Comparison of ENCODE assay signal across 9 mouse cellular contexts in the genomic region with DNA sequence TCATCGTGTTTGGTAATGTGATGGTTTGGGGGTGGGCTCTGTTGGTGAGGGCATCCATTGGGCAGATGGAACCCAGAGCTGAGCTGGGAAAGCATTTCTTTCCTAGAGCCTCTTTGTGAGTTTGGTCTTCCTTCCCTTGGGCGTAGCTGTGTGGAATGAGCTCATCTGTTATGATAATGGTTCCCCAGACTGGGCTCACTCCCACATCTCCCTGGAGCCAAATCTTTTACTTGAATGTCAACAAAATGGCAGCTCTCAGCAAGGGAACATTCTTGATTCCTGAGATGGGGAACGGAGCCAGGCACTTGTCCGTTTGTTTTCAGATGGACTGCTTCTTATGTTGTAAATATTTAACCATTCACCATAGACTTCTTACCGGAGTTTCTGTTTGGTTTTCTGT.
DNase-seq lines count a peak whose midpoint lies in the region; ATAC-seq and TF ChIP-seq lines count a peak whose summit lies in the region.
"Had no signal": no experiment of that assay in that cellular context is flagged by ENCODE, and none has a peak within 500 bp of the region (broad histone marks: within the 10 kb centered on the region; RNA-seq: fewer than 3 reads in every experiment).

No protein-coding gene starts in this region.

- no peaks in the 10 kb centered on the region for H3K27me3 ChIP-seq in midbrain, postnatal 0 days (ENCODE audit: insufficient read depth, low read length)
- H3K27me3 ChIP-seq in midbrain, embryonic 11.5 days (ENCODE audit: control insufficient read depth, insufficient read depth, low read length): no peaks in the 10 kb centered on the region
- H3K27me3 ChIP-seq in heart, embryonic 10.5 days (ENCODE audit: insufficient read depth, poor library complexity, severe bottlenecking): no peaks in the 10 kb centered on the region
- no peaks in the 10 kb centered on the region for H3K27me3 ChIP-seq in stomach, embryonic 14.5 days (ENCODE audit: control insufficient read depth, insufficient read depth, low read length)
- H3K27me3 ChIP-seq: neural tube, embryonic 13.5 days had no signal

- no peak for TF ChIP-seq CTCF in midbrain, postnatal 0 days (IDR thresholded peaks at IDR 0.05)

- ATAC-seq in midbrain, postnatal 0 days (ENCODE audit: low FRiP score): no peak
- no peak for ATAC-seq in midbrain, embryonic 11.5 days (ENCODE audit: low FRiP score)
- peak; percentile 59; the same call in 1 of the 2 replicates for ATAC-seq in stomach, embryonic 14.5 days (ENCODE audit: insufficient number of reproducible peaks, insufficient read depth, low FRiP score, low read depth)

- no peak overlapping the region for H3K9ac ChIP-seq in midbrain, postnatal 0 days (replicated peaks; ENCODE audit: low read length, poor library complexity, severe bottlenecking)
- H3K9ac ChIP-seq in midbrain, embryonic 11.5 days (ENCODE audit: low read length): no peak overlapping the region
- H3K9ac ChIP-seq in stomach, embryonic 14.5 days (replicated peaks; ENCODE audit: low read depth, low read length): no peak overlapping the region
- H3K9ac ChIP-seq: neural tube, embryonic 13.5 days had no signal

- intact Hi-C loops in gastrocnemius, postnatal 14 days (cut with DNase I; ENCODE audit: low total_unique reads): no loop called here

- peak; percentile 54 for DNase-seq in midbrain, postnatal 0 days (ENCODE audit: low spot score)
- no peak for DNase-seq in midbrain, embryonic 11.5 days (ENCODE audit: low spot score, missing footprints)
- DNase-seq in heart, embryonic 10.5 days (ENCODE audit: low spot score): no peak
- DNase-seq in kidney, postnatal 25 days: peak; percentile 51 to 60
- DNase-seq in gastrocnemius, postnatal 14 days: no peak
- no peak for DNase-seq in adrenal gland, adult 8-10 months
- DNase-seq in left cerebral cortex, adult 9 months (ENCODE audit: low spot score in 2 of 2): no peak

- no peak overlapping the region for H3K27ac ChIP-seq in midbrain, postnatal 0 days (ENCODE audit: low read depth, low read length)
- H3K27ac ChIP-seq in midbrain, embryonic 11.5 days (ENCODE audit: low read depth, low read length): no peak overlapping the region
- H3K27ac ChIP-seq in heart, embryonic 10.5 days: peak overlapping the region; percentile 6; the same call in 1 of the 2 replicates
- H3K27ac ChIP-seq in stomach, embryonic 14.5 days (ENCODE audit: low read length): peak overlapping the region; percentile 62; the same call in 1 of the 2 replicates
- H3K27ac ChIP-seq: neural tube, embryonic 13.5 days had no signal

- no peak overlapping the region for H3K4me2 ChIP-seq in midbrain, postnatal 0 days (ENCODE audit: low read depth, low read length, poor library complexity, severe bottlenecking)
- H3K4me2 ChIP-seq in midbrain, embryonic 11.5 days: no peak overlapping the region
- no peak overlapping the region for H3K4me2 ChIP-seq in stomach, embryonic 14.5 days (replicated peaks; ENCODE audit: low read depth, low read length)
- H3K4me2 ChIP-seq: neural tube, embryonic 13.5 days had no signal

- H3K4me1 ChIP-seq in midbrain, postnatal 0 days (ENCODE audit: insufficient read depth, low read length): peaks cover 3% of the 10 kb centered on the region; the same call in 1 of the 2 replicates
- peaks cover 19% of the 10 kb centered on the region for H3K4me1 ChIP-seq in midbrain, embryonic 11.5 days (ENCODE audit: control insufficient read depth, insufficient read depth, low read length)
- peaks cover 32% of the 10 kb centered on the region for H3K4me1 ChIP-seq in heart, embryonic 10.5 days
- H3K4me1 ChIP-seq in stomach, embryonic 14.5 days (ENCODE audit: control insufficient read depth, insufficient read depth, low read length): peaks cover 10% of the 10 kb centered on the region; the same call in 1 of the 2 replicates

- H3K9me3 ChIP-seq in midbrain, postnatal 0 days (ENCODE audit: low read length): no peaks in the 10 kb centered on the region
- no peaks in the 10 kb centered on the region for H3K9me3 ChIP-seq in midbrain, embryonic 11.5 days (ENCODE audit: control insufficient read depth, low read length)
- H3K9me3 ChIP-seq in heart, embryonic 10.5 days: no peaks in the 10 kb centered on the region
- H3K9me3 ChIP-seq in stomach, embryonic 14.5 days (ENCODE audit: control insufficient read depth, low read depth, low read length): no peaks in the 10 kb centered on the region
- H3K9me3 ChIP-seq: neural tube, embryonic 13.5 days had no signal

- WGBS in midbrain, postnatal 0 days: 59% methylated on average over 5 of the region's 5 CpGs
- 73% methylated on average over 5 of the region's 5 CpGs for WGBS in midbrain, embryonic 11.5 days
- 55% methylated on average over 5 of the region's 5 CpGs for WGBS in heart, embryonic 10.5 days
- 23% methylated on average over 5 of the region's 5 CpGs for WGBS in stomach, embryonic 14.5 days

- no peak overlapping the region for H3K4me3 ChIP-seq in midbrain, postnatal 0 days (ENCODE audit: low read depth, low read length)
- no peak overlapping the region for H3K4me3 ChIP-seq in midbrain, embryonic 11.5 days (ENCODE audit: low read depth, low read length)
- H3K4me3 ChIP-seq in heart, embryonic 10.5 days: no peak overlapping the region
- H3K4me3 ChIP-seq in stomach, embryonic 14.5 days (ENCODE audit: low read depth, low read length): no peak overlapping the region
- H3K4me3 ChIP-seq: neural tube, embryonic 13.5 days had no signal

- H3K36me3 ChIP-seq in midbrain, postnatal 0 days (ENCODE audit: insufficient read depth, low read length): no peaks in the 10 kb centered on the region
- no peaks in the 10 kb centered on the region for H3K36me3 ChIP-seq in midbrain, embryonic 11.5 days (ENCODE audit: control insufficient read depth, insufficient read depth, low read length)
- H3K36me3 ChIP-seq in heart, embryonic 10.5 days: peaks cover 3% of the 10 kb centered on the region; the same call in 1 of the 2 replicates
- H3K36me3 ChIP-seq in stomach, embryonic 14.5 days (ENCODE audit: control insufficient read depth, insufficient read depth, low read length): no peaks in the 10 kb centered on the region
- H3K36me3 ChIP-seq: neural tube, embryonic 13.5 days had no signal

Comparison
In these comparisons a context has a peak if more than half of its experiments do, and no peak if none do; other contexts are left out.
1. DNase-seq: peak in midbrain, postnatal 0 days (single experiment) and kidney, postnatal 25 days (2 of 2); none in midbrain, embryonic 11.5 days (single experiment), heart, embryonic 10.5 days (single experiment), gastrocnemius, postnatal 14 days (single experiment), adrenal gland, adult 8-10 months (single experiment) and left cerebral cortex, adult 9 months (0 of 2).
2. H3K27ac ChIP-seq: peak in heart, embryonic 10.5 days (single experiment) and stomach, embryonic 14.5 days (single experiment); none in midbrain, postnatal 0 days (single experiment) and midbrain, embryonic 11.5 days (single experiment).